Mouse (Mus musculus) forebrain, embryonic 11.5 days (tissue): ENCODE measurements at regions not wholly inside any gene's neighbourhood (a gene's known extent, or its start where the extent isn't known, plus 50 kb on each side); places are given as distances from the start of the nearest gene placed in this dataset.
A peak's percentile ranks its signal among the peaks of the same experiment; 100 is the strongest.

Source experiments
- ATAC-seq: fragments of 200-750 bp; cut with Nextera tagmentation; replicated peaks from 2 replicates; pipeline ENCODE4 v1.8.0; 2017; ENCODE audit warnings: moderate TSS enrichment; ENCODE audit not compliant: low FRiP score
- DNase-seq: peaks from one replicate; pipeline ENCODE4 v3.0.0-alpha.2; 2017; ENCODE audit warnings: low spot score
- H3K27ac ChIP-seq: fragments of 300-500 bp; sonication (generic); 2 replicates; pipeline ENCODE4 v1.5.1; 2014; ENCODE audit warnings: low read depth, low read length
- H3K27me3 ChIP-seq: fragments of 300-500 bp; sonication (generic); 2 replicates; pipeline ENCODE4 v1.6.1; 2014; ENCODE audit warnings: mild to moderate bottlenecking, low read length, mixed read lengths; ENCODE audit not compliant: control insufficient read depth, insufficient read depth
- H3K36me3 ChIP-seq: fragments of 300-500 bp; sonication (generic); 2 replicates; pipeline ENCODE4 v1.6.1; 2014; ENCODE audit warnings: mild to moderate bottlenecking, low read length, moderate library complexity, mixed read lengths; ENCODE audit not compliant: control insufficient read depth, insufficient read depth
- H3K4me1 ChIP-seq: fragments of 300-500 bp; sonication (generic); replicated peaks from 2 replicates; pipeline ENCODE4 v1.6.1; 2014; ENCODE audit warnings: low read length, mixed read lengths; ENCODE audit not compliant: control insufficient read depth, insufficient read depth
- H3K4me2 ChIP-seq: fragments of 300-500 bp; sonication (generic); 2 replicates; pipeline ENCODE4 v1.6.1; 2014; ENCODE audit warnings: low read depth, mild to moderate bottlenecking, low read length, moderate library complexity, mixed read lengths; ENCODE audit not compliant: severe bottlenecking
- H3K4me3 ChIP-seq: fragments of 300-500 bp; sonication (generic); 2 replicates; pipeline ENCODE4 v1.5.1; 2014; ENCODE audit warnings: low read depth, low read length
- H3K9ac ChIP-seq: fragments of 300-500 bp; sonication (generic); 2 replicates; pipeline ENCODE4 v1.6.1; 2014; ENCODE audit warnings: low read length
- H3K9me3 ChIP-seq: fragments of 300-500 bp; sonication (generic); 2 replicates; pipeline ENCODE4 v1.6.1; 2016; ENCODE audit warnings: low read length, mixed read lengths; ENCODE audit not compliant: control insufficient read depth
- WGBS: fragments of 180-500 bp; shearing (Covaris S2); extraction: QIAGEN DNeasy Blood & Tissue Kit; methylation state at CpG from one replicate; pipeline ENCODE4 v1.1.7; 2014; 5-methylcytosine and 5-hydroxymethylcytosine counted together

DNA sequence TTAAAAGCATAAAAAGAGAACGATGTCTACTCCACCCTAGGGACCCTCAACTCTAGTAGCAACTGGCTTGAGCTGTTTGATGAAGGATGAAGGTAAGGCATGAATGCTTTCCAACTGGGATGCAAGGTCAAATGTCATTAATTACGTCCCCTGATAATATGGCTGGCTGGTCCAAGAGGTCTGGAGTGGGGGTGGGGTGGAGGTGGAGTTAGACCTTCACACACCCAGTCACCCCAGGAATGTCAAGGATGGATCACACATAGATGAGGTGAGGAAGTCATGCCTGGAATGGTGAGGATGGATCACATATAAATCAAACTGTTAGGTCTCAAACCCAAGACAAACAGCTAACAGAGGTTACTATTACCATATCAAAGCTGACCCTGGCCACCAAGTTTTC lies 177.2 kb upstream of the Jmjd1c start:
- no peak for ATAC-seq
- H3K4me3 ChIP-seq, result no peak overlapping the region
- no peak overlapping the region for H3K4me2 ChIP-seq
- no peaks in the 10 kb centered on the region for H3K36me3 ChIP-seq
- DNase-seq, result no peak
- H3K9ac ChIP-seq, result no peak overlapping the region
- 81% methylated on average over 2 of the region's 2 CpGs for WGBS
- no peaks in the 10 kb centered on the region for H3K9me3 ChIP-seq
- H3K27ac ChIP-seq, result no peak overlapping the region
- H3K27me3 ChIP-seq, result no peaks in the 10 kb centered on the region
- peaks cover 18% of the 10 kb centered on the region for H3K4me1 ChIP-seq

DNA sequence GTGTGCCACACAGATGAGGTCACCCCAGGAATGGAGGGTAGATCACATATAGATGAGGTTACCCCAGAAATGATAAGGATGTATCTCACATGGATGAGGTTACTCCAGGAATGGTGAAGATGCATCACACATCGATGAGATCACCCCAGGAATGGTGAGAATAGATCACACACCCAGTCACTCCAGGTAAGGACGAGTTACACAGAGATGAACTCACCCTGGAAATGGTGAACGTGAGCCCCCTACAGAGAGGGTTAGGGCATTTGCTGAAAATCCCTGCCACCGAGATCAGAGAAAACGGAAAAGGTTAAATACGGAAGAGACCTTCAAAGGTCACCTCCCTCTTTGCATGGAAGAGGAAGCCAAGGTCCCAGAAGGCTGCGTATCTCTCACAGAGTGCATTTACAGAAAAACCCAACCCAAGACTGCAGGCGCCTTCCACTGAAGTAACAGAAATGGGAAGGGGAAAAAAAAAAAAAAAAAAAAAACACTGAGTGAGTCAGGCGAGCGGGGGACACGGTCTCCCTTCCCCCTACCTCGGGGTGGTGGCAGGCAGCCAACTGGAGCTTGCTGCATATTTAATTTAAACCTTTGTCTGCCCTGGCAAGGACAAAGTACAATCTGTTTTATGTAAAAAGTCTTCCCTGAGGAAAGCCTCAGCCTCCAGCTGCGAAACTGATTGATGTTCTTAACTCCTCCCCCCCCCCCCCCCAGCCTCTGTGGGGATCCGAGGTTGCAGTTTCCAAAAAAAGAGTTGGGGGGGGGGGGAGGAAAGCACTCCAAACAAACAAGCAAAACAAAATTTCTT lies 175.8 kb upstream of the Jmjd1c start:
- Histone ChIP-seq H3K9me3 (no peaks in the 10 kb centered on the region), H3K36me3 (no peaks in the 10 kb centered on the region), H3K4me1 (peaks cover 12% of the 10 kb centered on the region), H3K9ac (peak overlapping the region; percentile 50), H3K4me3 (peak overlapping the region; percentile 15; the same call in 1 of the 2 replicates), H3K27me3 (no peaks in the 10 kb centered on the region), H3K4me2 (peak overlapping the region; percentile 43), H3K27ac (peak overlapping the region; percentile 90)
- ATAC-seq (peak; percentile 86), DNase-seq (peak; percentile 92)
- WGBS, result under 1% methylated on average over 14 of the region's 14 CpGs

DNA sequence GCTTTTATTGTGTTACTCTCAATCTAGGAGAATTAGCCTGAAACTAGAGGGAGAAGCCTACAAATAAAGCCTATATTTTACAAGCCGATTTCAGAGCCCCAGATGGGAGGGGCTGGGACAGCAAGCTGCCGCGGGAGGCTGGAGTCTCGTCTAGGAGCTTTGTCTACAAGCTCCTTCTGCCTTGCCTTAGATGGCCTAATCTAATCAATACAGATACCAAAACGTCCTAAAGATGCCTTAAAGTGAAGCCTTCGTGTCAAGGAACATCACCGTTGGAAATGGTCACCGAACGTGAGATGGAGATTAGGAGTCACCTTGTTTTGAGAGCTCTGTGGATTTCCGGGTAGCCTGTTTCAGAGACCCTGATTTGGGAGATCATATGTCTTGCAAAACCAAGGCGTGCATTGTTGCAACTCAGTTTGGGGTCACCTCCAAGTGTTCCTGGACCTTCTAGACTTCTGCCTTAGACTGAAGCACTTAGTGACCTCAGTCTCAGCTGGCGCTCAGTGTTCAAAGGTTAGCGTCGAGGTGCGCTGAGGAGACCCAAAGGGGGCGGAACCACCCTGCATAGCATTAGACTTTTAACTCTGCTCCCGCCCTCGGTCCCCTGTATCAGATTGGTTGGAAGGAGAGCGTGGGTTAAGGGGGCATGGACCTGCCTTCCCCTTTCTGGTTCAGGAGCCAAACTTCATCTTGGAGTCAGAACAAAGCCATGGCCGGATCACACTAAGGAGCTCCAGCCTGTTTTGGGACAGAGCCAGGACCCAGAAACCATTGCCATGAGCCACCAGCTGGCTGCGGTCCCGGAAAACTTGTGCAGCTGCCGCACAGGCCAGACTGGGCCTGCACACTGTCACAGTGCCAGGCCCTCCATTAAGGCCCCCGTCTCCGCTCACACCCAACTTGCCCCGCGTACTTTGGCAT lies 174.9 kb upstream of the Jmjd1c start:
- ATAC-seq, result peak; percentile 67
- H3K36me3 ChIP-seq, result no peaks in the 10 kb centered on the region
- H3K9ac ChIP-seq, result peak overlapping the region; percentile 50
- no peaks in the 10 kb centered on the region for H3K27me3 ChIP-seq
- H3K9me3 ChIP-seq, result no peaks in the 10 kb centered on the region
- peaks cover 12% of the 10 kb centered on the region for H3K4me1 ChIP-seq
- WGBS, result 12% methylated on average over 27 of the region's 27 CpGs
- peak overlapping the region; percentile 15; the same call in 1 of the 2 replicates for H3K4me3 ChIP-seq
- H3K4me2 ChIP-seq, result peak overlapping the region; percentile 43
- H3K27ac ChIP-seq, result peak overlapping the region; percentile 90
- peak; percentile 81 for DNase-seq

DNA sequence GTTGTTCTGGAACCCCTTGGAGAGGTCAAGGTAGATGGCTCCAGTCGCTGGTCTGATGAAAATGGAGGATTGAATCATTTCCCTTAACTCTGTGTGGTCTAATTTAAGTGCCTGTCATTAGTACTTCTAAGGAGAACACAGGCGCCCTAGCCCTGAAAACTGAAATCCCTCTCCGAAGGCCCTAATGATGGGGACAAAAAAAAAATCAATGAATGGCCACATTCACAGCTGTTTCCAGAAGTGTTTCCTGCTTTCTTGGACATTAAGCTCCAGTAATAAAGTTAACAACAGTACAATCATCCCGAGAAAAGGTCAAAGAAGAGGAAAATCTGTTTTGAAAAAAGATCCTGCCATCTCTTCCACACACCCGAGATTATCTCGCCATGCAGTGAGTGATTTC lies 174.1 kb upstream of the Jmjd1c start:
- WGBS, result 32% methylated on average over 6 of the region's 6 CpGs
- Histone ChIP-seq H3K9me3 (no peaks in the 10 kb centered on the region), H3K4me3 (no peak overlapping the region), H3K4me2 (peak overlapping the region; percentile 43; the same call in 1 of the 2 replicates), H3K27me3 (no peaks in the 10 kb centered on the region), H3K9ac (no peak overlapping the region), H3K36me3 (no peaks in the 10 kb centered on the region), H3K4me1 (peaks cover 12% of the 10 kb centered on the region), H3K27ac (peak overlapping the region; percentile 90)
- DNase-seq, result no peak
- no peak for ATAC-seq

DNA sequence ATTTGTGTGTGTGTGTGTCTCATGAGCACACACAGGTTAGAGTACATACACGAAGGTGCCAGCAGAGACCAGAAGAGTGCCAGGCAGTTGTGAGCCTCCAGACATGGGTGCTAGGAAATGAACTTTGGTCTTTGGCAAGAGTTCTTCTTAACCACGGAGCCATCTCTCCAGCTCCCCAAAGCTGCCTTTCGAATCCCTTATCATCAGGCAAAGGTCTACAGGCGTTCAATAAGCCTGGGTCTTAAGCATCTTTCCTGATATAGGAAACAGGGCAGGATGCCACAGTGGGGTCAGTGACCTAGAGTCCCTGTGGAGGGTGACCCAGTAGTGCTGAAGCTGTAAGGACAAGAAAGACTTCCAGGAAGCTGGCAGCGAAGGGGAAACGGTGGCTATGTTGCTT lies 173.6 kb upstream of the Jmjd1c start:
- Histone ChIP-seq H3K27me3 (no peaks in the 10 kb centered on the region), H3K27ac (peak overlapping the region; percentile 90; the same call in 1 of the 2 replicates), H3K4me2 (no peak overlapping the region), H3K36me3 (no peaks in the 10 kb centered on the region), H3K4me3 (no peak overlapping the region), H3K9ac (no peak overlapping the region), H3K9me3 (no peaks in the 10 kb centered on the region), H3K4me1 (peaks cover 12% of the 10 kb centered on the region)
- WGBS, result 79% methylated on average over 6 of the region's 6 CpGs
- ATAC-seq, result no peak
- no peak for DNase-seq

DNA sequence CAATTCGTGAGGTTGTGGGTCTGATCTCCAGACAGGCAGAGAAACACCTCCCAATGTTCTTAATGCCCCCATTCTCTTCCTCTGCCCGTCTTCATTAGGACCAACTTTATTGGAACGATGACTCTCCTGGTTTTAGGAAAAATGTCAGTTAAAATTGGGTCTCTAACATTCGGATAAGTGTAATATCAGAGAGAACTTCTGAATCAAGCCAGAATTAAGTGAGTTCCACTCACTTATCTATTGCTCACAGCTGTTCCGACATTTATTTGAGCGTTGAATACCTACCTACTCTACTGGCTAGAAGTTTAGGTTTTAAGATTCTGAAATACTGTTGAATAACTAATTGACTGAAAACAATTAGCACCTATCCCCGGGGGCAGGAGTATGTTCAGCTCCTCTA lies 172.0 kb upstream of the Jmjd1c start:
- H3K27ac ChIP-seq, result no peak overlapping the region
- no peaks in the 10 kb centered on the region for H3K36me3 ChIP-seq
- DNase-seq (no peak), ATAC-seq (no peak)
- H3K9ac ChIP-seq, result no peak overlapping the region
- WGBS, result 82% methylated on average over 7 of the region's 7 CpGs
- no peak overlapping the region for H3K4me3 ChIP-seq
- no peaks in the 10 kb centered on the region for H3K27me3 ChIP-seq
- H3K4me1 ChIP-seq, result peaks cover 12% of the 10 kb centered on the region
- H3K4me2 ChIP-seq, result no peak overlapping the region
- no peaks in the 10 kb centered on the region for H3K9me3 ChIP-seq

DNA sequence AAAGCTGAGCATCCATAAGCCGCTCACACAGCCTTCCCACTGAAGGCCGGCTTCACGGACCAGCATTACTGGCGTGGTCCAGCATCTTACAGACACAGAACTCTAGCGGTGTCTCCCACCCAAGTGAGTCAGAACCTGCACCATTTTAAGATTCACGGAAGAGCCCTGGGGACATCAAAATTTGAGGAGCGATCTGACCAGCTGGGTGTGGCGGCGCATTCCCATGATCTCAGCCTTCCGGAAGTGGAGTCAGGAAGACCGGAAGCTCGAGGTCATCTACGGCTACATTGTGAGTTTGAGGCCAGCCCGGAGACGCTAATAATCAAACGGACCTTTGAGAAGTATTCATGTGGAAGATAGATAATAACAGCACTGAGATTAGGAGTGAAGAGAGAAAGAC lies 171.5 kb upstream of the Jmjd1c start:
- no peaks in the 10 kb centered on the region for H3K27me3 ChIP-seq
- no peak overlapping the region for H3K4me3 ChIP-seq
- peaks cover 12% of the 10 kb centered on the region for H3K4me1 ChIP-seq
- no peaks in the 10 kb centered on the region for H3K9me3 ChIP-seq
- WGBS, result 77% methylated on average over 16 of the region's 16 CpGs
- H3K36me3 ChIP-seq, result no peaks in the 10 kb centered on the region
- no peak for ATAC-seq
- H3K27ac ChIP-seq, result no peak overlapping the region
- H3K4me2 ChIP-seq, result no peak overlapping the region
- no peak overlapping the region for H3K9ac ChIP-seq
- DNase-seq, result no peak

DNA sequence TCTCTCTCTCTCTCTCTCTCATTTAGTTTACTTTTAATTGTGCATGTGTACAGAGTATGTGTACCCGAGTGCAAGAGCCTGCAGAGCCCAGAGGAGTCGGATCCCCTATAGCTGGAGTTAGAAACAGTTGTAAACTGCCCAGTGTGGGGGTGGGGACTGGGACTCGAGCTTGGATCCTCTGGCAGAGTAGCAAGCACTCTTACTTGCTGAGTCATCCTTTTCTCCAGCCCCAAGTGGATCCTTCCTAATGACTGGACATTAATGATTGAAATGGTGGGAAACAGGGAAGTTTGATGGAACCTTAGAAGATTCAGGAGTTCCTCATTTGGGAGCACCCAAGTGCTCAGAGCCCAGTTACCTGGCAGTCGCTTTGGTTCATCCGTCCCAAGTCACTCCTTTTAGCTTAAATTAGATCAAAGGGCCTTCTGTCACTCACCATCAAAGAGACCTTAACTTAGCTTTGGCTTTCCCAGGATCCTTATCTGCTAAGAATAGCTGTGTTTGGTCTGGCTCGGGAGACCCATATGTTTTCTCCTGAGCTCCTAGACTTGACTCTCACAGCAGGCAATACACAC lies 170.3 kb upstream of the Jmjd1c start:
- Histone ChIP-seq H3K9me3 (no peaks in the 10 kb centered on the region), H3K4me1 (peaks cover 12% of the 10 kb centered on the region), H3K27ac (no peak overlapping the region), H3K4me3 (no peak overlapping the region), H3K27me3 (no peaks in the 10 kb centered on the region), H3K36me3 (no peaks in the 10 kb centered on the region), H3K4me2 (no peak overlapping the region), H3K9ac (no peak overlapping the region)
- 65% methylated on average over 6 of the region's 6 CpGs for WGBS
- ATAC-seq, result no peak
- no peak for DNase-seq
